Mouse (Mus musculus) liver, embryonic 14.5 days (tissue): ENCODE data around the gene Cfb.

Experiments used
- CTCF ChIP-seq: IDR thresholded peaks from 2 replicates; pipeline ENCODE4 v1.5.1; 2016; ENCODE audit warnings: antibody characterized with exemption, low read depth, control low read depth
- EP300 ChIP-seq: IDR thresholded peaks from 2 replicates; pipeline ENCODE4 v1.6.1; 2016; ENCODE audit warnings: antibody characterized with exemption, low read depth

- no peak for TF ChIP-seq CTCF
- TF ChIP-seq EP300 = no peak
Measured at GRCm38 (mm10) chr17:34811275-34811674, 51.0 kb downstream of the Cfb start.
